Mouse (Mus musculus) kidney, adult 9 months (tissue): ENCODE data around the gene Smarcd1.
"Not testable (repeated sequence)": the region's sequence is repeated elsewhere in the genome, so short reads cannot be mapped to it uniquely, and the experiment has no call there.

ENCODE experiments used
- DNase-seq: peaks from one replicate; pipeline ENCODE4 v3.0.0; 2022

Gene Smarcd1

GRCm38 (mm10) chr15:99688712-99689111 lies 13.2 kb upstream of the Smarcd1 start:
- DNase-seq = peak; percentile 69

DNA sequence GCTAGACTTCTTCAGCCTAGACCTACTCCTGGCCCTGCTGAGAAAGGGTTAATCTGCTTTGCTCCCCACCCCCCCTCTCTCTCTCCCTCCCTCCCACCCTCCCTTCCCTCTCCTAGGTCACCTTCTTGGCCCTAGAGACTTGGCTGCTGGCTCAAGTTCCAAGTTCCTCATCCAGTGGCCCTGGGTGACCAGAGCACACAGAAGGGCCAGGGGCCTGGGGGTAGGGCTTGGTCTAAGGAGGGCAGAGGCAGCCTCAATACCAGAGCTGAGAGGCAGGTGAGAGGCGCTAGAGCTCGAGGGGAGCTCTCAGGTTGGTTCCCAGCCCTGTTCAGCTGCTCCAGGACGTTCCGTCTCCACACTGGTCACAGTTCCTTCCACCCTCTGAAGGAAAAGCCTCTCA lies 11.0 kb upstream of the Smarcd1 start:
- no peak for DNase-seq

DNA sequence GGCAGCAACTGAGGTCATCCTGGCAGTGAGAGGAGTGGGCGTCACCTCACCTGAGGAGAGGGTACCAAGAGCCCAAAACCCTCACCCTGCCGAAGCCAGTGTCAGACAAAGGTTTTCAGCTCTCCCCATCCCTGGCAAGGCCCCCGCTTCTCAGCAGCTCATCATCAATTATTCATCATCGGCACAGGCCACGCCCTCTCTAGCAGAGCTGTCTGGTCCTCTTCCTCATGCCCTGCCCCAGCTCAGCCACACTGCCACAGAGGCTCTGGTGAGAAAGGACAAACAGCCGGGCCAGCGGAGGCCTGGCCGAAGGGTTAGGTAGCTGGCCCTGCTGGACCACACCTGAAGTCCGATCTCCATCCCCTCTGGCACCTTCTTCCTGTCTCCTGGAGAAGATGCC lies 10.0 kb upstream of the Smarcd1 start:
- DNase-seq = no peak

DNA sequence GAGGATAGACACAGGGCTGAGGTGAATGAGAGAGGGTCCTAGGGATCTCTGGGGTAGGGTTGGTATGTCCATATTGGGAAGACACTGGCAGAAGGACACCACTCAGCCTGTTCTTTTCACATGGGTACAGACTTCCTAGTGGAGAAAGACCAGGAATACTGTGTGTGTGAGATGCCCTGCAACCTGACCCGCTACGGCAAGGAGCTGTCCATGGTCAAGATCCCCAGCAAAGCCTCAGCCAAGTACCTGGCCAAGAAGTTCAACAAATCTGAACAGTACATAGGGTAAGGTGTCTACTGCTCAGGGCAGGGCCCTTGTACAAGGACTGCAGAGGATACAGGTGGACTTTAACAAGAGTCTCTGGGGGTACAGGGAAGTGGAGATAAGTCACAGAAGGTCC lies 4.6 kb upstream of the Smarcd1 start:
- DNase-seq = no peak

DNA sequence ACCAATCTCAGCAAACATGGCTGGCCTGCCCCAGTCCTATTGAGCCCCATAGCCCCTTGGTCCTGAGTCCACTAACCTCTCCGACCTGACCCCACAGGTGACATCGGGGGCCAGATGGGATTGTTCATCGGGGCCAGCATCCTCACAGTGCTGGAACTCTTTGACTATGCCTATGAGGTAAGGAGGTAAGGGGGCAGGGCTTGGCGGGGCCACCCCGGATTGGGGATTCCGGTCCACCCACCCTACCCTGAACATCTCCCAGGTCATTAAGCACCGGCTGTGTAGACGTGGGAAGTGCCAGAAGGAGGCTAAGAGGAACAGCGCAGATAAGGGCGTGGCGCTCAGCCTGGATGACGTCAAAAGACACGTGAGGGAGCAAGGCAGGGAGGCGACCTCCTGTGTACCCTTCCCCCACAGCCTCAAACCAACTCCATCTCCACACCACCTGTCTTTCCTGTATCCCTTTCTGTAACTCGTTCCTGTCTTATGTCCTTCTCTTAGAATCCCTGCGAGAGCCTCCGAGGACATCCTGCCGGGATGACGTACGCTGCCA lies 3.3 kb upstream of the Smarcd1 start:
- DNase-seq = no peak

DNA sequence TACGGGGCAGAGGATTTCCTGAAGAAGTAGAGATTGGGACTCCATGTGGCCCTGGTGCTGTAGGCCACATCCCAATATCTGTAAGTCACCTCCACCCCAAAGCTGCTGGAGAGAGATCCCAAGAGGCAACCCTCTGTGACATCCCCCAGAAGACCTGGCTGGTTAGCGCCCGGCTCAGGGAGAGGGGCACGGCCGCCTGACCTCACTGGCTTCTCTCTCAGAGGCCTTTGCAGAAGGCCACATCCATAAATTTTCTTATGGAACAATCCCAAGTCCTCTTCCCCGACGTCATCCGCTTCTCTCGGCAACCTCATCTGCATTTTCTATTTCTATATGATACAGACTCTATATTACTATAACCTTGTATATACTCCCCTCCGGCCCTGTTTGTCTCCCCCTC lies 2.2 kb upstream of the Smarcd1 start:
- DNase-seq = no peak

DNA sequence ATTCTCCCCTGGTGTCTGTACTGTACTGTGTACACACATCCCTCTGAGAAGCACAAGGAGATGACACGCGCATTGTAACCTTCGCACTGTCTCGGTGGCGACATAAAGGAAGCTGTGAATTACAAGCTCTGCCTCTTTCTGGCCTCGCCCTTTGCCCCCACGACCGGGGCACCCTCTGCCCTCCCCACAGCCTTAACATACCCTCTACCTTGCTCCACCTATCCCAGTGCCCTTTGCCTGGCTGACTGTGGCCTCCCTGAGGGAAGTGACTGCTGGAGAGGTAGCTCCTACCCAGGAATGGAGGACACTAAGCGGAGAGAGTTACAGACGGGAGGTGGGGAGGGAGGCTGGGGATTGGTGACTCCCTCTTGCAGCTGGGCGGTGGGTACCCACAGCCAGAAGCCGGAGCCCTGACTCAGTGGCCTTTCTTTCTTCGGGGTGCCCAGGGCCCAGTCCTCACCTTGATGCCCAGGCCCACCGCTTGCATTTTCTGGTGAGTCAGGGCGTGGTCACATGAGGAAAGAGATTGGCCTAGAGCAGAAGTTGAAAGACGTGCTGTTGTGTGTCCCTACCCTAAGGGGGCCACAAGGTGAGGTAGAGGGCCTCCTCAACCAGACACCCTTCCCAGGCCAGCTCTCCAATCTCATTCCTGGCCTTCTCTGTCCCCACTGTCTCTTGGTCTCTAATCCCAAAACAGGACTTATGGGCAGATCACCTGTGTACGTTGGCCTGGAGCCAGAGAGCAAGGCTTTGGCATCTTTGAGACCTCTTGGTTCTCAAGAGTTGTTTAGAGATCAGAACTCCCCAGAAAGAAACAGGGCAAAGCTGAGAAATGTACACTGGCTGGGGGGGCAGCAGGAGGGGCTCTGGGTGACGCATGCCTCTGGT lies 1.5 kb upstream of the Smarcd1 start:
- no peak for DNase-seq

- DNase-seq = not testable (repeated sequence)
These were observed 310 bp upstream of the Smarcd1 start for GRCm38 (mm10) chr15:99701640-99701998.

- no peak for DNase-seq
These were observed 1.2 kb downstream of the Smarcd1 start for GRCm38 (mm10) chr15:99703104-99703503.

GRCm38 (mm10) chr15:99703676-99704040 lies 1.7 kb downstream of the Smarcd1 start:
- DNase-seq = no peak

- DNase-seq = peak; percentile 87
These were observed 2.2 kb downstream of the Smarcd1 start for GRCm38 (mm10) chr15:99704041-99704681.

- no peak for DNase-seq
These were observed 3.0 kb downstream of the Smarcd1 start for GRCm38 (mm10) chr15:99704881-99705280.

DNA sequence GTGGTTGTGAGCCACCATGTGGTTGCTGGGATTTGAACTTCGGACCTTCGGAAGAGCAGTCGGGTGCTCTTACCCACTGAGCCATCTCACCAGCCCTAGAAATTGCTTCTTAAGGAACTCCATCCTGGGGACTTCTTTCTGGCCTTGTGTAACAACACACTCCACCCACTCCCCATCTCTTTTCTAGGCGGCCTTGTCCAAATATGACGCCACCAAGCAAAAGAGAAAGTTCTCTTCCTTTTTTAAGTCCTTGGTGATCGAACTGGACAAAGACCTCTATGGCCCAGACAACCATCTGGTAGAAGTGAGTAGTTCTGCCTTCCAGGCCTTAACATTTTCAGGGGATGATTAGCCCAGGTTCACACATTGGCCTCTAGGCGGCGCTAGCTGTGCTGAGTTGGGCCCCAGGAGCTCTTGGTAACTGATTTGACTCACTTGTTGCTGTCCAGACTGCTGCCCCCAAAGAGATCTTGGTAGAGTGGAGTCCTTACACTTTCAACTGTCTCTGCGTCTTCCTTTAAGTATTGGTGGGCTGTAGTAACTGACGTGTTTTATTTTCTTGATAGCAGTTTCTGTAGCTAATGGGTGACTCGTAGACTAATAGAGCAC lies 3.6 kb downstream of the Smarcd1 start, which contains the start of gene Gm17349:
Gene Gm17349, minus strand, starts transcription at position 51 of the 609 bp plus-strand sequence.
- DNase-seq = peak; percentile 73

DNA sequence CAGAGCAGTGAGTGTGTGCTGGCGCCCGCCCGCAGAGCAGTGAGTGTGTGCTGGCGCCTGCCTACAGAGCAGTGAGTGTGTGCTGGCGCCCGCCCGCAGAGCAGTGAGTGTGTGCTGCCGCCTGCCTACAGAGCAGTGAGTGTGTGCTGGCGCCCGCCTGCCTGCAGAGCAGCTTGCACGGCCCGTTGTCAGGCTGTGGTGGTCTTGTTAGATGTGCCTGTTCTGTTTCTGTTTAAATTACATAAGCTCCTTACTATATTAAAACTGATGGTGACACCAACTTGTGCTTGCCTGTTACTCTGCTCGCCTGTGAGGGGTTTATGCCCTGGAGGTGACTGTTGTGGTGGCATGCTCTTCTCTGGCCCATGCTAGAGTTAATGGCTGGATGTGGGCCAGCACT lies 6.2 kb downstream of the Smarcd1 start:
- no peak for DNase-seq

- DNase-seq = no peak
These were observed 8.6 kb downstream of the Smarcd1 start for GRCm38 (mm10) chr15:99710221-99711190.

- no peak for DNase-seq
These were observed 9.6 kb downstream of the Smarcd1 start for GRCm38 (mm10) chr15:99711491-99711890.

- no peak for DNase-seq
These were observed 11.0 kb downstream of the Smarcd1 start for GRCm38 (mm10) chr15:99712666-99713559.

GRCm38 (mm10) chr15:99713569-99713968 lies 11.6 kb downstream of the Smarcd1 start:
- DNase-seq = no peak

DNA sequence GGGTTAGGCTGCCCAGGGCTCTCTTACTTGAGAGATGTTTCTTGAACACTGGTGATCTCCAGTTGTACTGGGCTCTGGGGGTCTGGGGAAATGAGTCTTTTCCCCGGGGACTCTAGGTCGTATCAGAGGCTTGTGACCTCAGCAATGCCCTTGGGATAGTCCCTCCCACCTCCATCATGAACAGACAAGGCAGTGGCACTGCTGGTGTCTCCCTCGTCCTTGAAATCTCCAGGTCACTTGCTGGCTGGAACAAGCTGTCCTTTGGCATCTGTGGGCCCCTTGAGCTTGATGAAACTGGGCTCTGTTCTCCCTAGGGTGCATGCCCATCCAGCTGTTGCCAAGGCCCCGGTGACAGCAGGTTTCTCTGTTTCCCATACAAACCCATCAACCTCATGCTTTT lies 12.3 kb downstream of the Smarcd1 start:
- DNase-seq = no peak

- DNase-seq = peak; percentile 90
These were observed 12.9 kb downstream of the Smarcd1 start for GRCm38 (mm10) chr15:99714858-99715257.

- DNase-seq = no peak
These were observed 13.5 kb downstream of the Smarcd1 start for GRCm38 (mm10) chr15:99715361-99715865.
